Mouse (Mus musculus): ENCODE measurements around the gene Vwa8.

DNA sequence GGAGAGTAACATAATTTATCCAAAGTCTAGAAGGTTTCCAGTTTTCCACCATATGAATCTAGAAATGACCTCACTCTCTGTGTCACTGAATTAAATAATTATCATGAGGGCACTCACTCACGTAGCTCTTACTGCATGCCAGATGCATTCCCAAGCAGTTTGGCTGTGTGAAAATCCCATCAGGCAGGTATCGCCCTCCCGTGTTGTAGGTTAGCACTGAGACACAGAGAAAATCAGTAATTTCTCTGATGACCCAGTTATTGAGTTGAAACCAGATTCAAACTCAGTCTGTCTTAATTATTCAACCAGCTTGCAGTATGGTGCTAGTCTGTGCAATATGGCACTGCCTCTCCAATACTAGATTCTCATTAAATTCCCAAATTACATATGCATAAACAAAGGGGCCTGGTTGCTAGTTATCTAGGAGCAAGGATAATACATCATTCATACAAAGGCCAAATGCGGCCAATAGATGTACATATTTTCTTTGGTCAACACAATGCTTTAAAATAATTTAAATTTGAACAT is 309.9 kb downstream of the Vwa8 start:
- TF ChIP-seq EP300 (IDR thresholded peaks at IDR 0.05) (no peak), CTCF (IDR thresholded peaks at IDR 0.05) (no peak)
